Mouse (Mus musculus) layer of hippocampus, adult 8-10 months (tissue): Measurements from ENCODE around the gene Nebl. TPM values are rescaled to one million over a fixed set of nuclear protein-coding genes. Genes with fewer than 3 reads are reported as not detected.
A peak's percentile ranks its signal among the peaks of the same experiment; 100 is the strongest.

Experiments
- DNase-seq, 2 experiments: peaks; one replicate each; pipeline ENCODE4 v3.0.0; 2022; ENCODE audit warnings: low spot score in 2 of 2
- total RNA-seq, 4 experiments: library from RNA; stranded (reverse); gene quantifications; 2 replicates each; pipeline ENCODE4 v1.2.4; 2022

Nebl gene
- total RNA-seq, 4 experiments from 2014 or later: 128 to 142 (median 137) TPM

DNA sequence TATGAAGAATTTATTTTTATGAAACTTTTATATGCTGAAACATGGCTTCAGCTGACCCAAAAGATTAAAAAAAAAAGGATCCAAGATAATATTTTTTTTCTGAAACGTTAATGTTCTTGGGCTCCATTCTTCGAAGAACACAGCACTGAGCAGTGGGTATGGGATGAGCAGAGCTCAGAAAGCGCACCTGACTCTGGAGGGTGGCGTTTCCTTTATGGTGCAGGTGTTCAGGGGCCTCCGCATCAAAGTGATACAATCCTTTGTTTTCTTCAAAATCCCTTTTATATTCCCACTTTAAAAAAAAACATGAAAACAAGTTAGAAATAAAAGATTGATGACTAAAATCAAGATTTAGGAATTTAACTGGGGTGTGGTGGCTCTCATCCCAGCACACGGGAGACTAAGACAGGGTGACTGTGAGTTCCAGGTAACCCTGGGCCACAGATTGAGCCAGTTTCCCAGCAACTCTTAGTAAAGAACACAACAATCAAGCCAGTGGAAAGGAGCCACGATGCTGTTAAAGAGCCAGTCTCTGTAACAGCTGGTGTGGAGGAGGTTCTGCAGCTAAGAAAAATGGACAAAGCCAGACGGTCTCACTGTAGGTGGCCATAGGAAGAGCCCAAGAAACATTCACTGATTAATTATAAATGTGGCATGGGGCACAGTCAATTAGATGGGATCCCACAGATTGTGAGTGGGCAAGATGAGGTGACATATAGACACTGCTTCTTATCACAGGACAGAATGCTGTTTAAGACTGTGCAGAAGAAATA, 317.6 kb downstream of the Nebl start:
- peak; percentile 40 to 44 for DNase-seq

DNA sequence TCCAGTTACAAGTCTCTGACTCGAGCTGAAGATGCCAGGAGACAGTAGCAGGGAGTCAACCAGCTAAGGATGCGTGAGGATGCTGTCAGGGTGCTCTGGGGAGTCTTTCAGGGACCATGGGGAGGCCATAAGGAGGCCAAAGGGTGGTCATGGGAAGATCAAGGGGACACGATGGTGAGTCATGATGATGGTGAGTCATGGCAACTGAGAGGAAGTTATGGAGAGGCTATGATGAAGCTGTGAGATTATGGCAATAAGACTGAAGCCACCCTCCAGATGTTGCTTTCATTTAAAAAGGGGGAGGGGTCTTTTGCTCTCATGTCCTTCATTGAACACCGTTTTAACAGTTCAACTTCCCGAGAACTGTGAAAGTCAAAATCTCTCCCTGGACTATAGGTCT, 322.0 kb downstream of the Nebl start:
- DNase-seq: no peak

DNA sequence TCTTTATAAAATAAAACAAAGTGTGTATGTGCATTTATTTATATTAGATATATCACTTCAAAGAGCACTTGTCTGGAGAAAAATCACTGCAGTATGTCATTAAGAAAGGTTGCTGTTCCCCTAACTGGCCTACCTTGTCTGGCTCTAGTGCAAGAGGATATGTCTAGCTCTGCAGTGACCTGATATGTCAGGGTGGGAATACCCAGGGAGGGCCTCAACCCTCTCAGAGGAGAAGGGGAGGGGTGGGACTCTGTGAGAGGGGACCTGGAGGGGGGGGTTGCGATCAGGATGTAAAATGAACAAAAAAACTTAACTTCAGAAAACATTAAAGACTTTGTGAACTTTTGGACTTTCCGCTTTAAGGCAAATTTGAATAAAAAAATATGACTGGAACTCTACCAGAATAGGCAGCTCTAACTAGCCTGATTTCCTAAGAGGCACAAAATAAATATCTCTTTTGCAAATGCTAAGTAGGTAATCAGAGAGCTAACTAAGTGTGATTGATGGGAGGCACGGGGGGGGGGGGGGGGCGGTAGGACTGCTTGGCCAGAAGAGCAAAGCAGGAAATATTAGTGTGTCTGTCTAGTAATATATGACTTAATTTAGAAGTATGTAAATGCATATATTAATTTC, 325.2 kb downstream of the Nebl start:
- DNase-seq: no peak

DNA sequence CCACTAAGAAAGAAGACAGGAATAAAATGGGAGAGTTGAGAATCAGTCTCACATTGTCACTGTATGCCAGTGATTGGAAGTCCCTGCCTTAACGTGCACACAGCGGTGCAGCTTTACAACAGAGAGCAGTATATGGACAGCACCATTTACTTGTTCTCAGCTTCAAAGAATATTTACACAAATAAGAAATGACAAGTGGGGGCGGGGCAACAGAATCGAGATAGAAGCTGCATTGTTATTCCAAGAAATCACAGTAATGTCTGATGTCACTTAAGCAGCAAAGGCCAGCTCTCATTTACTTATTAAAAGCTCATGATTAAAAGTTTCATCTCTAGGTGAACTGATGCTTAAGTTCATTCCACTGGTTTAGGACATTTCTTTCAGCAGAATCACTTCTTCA, 328.8 kb downstream of the Nebl start:
- DNase-seq: no peak

DNA sequence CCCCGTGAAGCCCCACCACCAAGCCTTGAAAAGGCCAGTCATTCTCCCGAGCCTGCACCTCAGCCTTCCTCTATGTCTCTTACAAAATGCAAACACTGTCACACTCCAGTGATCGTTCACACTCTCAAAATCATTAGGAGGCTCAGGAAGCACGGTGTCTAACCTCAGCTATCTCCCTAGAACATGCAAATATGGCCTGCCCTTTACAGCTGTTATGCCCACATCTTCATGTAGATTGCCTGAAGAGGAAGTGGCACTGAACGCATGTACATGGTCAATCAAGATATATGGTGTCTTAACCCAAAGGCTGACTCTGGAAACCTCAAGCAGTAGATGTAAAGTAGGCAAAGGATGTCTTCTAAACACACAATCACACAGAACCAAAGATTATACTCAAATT, 335.0 kb downstream of the Nebl start:
- DNase-seq: no peak

DNA sequence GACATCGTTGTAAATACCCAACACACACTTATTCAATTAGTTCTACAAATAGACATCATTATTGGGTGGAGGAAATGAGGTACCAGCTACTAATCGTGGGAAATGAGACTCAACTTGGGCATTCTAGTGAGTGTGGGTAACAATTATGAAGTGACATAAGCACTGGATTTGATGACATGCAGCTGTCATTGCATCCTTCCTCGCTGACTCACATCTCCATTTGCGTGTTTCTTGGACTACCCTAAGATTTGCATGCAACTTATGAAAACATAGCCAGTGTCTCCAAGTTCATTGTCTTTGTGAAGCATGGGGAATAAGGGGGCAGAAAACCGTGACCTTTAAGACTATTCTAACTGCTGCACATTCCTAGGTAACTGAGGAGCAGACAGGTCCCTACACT, 339.9 kb downstream of the Nebl start:
- DNase-seq: no peak

DNA sequence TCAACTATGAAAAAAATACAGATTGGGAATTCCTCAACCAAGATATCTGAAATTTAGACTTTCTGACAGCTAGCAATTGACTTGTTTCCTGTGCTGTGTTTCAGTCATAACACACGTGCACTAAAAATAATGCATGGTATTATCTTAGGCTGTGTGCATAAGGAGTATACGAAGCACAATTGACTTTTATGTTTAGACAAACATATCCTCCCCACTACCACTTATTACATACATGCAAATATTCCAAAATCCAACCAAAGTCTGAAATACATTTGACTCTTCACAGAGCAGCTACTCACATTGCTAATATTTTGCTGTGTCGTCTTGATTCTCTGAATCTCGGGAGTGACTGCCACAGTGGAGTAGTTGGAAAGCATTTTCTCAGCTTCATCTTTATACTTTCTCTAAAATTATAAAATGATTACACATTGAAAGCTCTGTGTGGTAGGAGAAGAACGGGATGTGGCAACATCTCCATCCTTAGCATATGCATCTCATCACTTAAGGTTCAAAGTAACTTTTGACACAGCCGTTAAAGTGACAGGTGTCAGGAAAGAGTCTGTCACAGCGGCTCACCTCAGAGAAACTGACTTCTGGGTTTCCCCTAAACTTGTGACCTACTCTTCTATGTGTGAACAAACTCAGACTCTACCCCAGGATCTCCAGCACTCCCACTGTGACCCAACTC, 340.6 kb downstream of the Nebl start:
- DNase-seq: no peak

DNA sequence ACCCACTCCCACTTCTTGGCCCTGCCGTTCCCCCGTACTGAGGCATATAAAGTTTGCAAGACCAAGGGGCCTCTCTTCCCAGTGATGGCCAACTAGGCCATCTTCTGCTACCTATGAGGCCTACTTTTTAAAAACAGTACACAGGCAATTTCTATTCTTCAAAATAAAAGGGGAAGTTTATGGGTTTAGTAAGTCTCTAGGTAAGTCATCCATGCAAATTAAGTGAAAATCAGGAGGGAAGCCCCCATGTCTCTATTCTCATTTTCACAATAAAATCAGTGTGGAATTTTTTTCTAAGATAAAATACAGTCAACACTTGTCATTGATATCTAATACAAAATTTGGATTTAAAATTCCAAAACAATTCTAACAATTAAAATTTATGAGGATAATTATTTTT, 341.4 kb downstream of the Nebl start:
- DNase-seq: no peak

DNA sequence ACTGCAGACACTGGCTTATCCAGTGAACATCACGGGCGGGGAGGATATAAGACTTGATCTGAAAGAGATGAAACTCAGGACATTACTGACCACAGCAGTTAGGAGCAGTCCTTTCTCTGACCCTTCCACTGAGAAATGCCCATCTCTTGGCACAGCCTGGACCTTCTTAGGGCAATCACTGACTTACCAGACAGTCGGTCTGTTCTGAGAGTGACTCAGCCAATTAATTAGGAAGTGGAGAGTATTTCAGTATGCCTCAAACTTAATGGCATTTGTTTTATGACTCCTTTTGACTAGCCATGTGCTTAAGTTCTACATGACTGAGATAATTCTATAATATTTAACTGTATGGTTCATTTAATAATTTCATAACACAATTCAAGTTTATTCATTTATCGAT, 341.9 kb downstream of the Nebl start:
- DNase-seq: no peak

DNA sequence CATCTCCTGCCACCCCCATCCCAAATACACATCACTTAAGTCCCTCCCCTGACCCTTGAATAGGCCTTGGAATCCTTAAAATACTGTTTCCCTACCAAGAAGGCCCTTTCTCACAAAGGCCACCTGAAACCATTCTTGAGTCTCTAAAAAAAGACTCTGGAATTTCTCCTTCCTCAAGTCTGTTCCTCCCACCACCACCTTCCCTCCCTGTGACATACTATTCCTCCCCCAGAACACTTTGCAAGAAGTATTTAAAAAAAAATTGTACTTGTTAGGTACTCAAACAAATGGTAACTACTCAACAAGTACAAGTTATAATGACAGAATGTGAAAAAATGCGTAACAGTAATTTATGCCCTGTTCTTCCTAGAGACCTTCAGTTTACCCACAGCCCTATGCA, 349.0 kb downstream of the Nebl start:
- DNase-seq: no peak

DNA sequence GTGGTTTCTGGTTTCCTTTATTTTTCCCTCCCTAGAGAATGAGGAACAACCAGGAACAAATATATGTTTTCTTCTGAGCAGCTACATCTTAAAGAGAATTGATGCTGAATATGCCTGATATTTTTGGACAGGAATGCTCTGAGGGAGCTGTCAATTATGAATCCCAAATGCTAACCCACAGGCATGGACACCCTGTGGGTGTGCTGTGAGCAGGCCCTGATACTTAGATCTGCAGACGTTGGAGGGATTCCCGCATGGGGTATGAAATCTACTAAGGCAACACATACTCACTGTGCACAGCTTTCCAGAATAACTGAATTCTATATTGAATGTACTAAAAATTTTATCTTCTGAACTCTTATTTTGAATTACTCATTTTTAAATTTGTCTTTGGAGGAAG, 355.3 kb downstream of the Nebl start:
- no peak for DNase-seq

DNA sequence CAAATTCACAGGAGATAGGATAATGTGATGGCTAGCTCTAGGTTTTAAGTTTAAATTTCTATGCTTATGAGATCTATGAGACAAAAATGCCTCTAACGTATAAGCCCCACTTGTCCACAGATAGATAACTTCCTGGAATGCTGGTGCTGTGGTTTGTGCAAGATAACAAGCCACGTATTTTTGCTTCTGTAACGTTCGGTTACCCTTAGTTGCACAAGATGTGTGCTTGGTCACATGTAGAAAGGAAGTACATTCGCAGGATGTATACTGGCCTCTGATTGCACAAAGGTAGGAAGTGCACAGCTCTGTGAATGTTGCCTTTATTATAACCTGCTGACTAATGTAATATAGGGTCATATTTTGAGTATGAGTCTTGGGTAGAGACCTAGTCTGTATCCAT, 365.6 kb downstream of the Nebl start:
- no peak for DNase-seq

DNA sequence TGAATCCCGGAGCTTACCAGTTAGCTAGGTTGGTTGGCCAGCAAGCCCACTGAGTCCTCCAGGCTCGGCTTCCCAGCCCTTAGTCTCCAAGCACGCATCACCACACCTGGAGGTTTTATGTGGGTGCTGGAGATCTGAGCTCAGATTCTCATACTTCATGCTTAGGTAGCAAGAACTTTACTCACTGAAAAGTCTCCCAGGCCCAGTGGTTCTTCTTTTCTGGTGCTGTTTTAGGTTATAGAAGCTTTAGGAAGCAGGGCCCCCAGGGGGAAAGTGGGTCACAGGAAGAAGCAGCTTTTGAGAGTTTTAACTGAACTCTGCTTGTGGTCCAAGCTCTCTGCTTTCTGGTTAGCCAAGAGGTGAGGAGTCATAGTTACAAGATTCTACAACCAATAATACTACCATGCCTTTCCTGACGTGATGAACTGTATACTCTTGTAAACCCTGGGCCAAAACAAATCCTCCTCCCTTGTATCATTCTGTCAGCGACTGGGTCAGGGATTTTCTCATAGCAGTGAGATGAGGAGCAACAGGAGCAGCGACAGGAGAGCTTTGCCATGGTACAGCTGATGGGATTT, 366.2 kb downstream of the Nebl start:
- DNase-seq: no peak

DNA sequence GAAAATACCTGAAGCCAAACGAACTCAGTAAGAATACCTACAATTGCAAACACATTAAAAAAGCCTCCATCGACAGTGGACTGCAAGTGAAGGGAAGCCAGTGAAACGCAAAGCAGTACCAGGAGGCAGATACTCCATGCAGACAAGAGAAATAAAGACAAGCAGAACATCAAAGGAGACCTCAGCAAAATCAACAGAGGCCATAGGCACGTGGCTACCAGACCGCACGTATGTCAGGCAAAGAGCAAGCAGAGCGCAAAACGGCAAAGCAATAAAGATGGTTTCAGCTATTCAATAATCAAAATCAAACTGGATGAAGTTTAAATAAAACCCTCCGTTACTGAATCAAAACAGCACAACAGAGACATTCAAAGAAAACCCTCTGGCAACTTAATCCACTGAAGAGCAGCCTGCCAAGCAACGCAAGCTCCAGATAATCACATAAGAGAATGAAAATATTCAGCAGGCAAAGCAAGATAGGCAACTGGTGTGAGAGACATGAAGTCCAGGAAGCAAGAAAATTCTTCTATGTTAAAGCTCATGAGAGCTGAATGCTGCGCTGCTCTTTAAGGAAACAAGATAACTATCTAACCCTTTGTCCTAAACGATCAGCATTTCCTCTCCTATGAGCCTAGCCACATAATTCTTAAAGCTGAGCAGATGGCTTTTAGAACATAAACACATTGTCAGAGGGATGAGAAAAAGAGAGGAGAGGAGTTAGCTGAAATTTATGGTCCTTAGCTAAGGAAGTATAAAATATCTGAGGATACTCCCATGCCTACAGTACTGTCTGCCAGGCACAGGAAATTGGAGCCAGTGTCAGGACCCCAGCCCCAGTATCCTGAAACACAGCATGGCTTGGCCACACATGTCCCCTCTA, 367.7 kb downstream of the Nebl start:
- no peak for DNase-seq

DNA sequence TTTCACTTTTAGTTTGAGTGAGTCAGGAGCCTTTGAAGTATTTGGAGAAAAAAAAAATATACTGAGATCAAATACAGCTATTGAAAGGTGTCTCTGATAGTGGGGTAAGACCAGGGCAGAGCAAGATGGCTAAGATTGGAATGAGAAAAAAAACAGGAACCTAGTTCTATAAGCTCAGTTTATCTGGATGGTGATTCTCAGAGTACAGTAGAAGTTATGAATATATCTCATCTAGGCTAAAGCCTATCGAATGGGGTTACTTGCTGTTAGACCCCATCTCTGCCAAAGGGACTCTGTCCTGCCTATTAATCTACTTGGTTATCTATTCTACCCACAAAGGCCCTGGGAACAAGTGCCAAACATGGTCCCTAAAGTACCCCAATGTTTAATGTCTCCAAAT, 369.1 kb downstream of the Nebl start:
- DNase-seq: no peak

DNA sequence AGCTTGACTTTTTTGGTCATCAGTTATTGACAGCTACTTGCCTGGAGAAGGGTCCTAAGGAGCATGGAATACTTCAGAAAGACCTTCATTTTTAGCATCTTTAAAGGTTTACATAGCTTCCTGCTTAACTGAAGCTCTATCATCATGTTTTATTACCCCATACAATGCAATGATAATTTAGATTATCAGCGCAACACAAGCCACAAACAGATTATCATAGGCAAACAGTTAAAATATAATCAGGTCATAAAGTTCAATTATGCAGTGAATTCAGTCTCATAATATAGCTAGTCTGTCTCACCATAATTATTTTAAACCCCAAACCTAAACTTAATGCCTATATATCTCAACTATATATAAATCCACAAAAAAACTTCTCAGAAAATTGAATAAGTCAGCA, 386.6 kb downstream of the Nebl start:
- DNase-seq: no peak

DNA sequence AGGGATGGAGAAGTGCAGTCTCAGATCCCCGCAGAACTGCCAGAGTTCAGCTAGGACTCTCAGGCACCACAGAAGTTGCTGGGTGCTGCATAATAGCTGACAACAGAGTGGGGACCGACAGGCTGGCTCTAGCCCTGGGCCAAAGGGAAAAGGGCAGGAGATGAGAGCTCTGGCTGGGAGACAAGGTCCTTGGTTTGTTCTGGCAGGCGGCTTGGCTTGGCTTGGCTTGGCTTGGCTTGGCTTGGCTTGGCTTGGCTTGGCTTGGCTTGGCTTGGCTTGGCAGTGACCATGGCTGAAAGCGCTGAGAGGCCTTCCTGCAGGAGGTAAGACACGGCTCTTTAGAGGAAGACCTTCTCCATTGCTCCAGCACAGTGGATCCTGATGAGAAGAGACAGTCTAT, 395.8 kb downstream of the Nebl start:
- DNase-seq: peak; percentile 13 to 25

DNA sequence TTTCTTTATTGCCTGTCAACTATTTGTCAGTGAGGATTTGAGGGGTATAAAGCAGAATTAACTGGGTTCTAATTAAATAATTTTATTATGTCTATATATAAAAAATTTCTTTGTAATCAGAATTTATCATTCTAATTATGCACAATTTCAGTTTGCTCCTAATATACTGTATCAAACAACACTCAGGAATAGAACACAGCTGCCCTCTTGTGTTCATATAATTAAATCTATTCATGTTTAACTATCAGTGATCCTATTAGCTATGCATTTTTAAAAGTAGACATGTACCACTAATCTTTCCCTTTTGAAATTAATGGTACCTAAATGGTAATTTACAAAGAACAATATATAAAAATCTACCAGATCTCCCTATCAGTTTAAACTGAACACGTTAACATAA, 404.7 kb downstream of the Nebl start:
- DNase-seq: no peak

DNA sequence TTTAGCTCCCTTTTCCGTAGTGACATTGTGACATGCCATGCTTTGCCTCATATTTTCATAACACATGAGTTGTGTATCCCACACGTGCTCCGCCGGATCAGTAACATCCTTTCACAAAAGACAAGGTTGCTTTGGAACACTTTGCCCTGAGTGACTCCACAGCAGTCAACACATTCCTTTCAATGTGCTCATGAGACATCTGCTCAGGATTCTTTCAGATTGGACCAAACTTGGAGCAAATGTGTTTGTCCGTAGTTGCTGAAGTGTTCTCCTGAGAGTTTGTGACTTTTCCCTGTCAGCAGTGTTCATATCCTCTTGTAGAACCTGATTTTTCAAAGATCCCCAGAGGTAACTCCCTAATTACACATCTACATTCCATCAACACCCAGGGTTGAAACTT, 414.4 kb downstream of the Nebl start:
- DNase-seq: no peak

DNA sequence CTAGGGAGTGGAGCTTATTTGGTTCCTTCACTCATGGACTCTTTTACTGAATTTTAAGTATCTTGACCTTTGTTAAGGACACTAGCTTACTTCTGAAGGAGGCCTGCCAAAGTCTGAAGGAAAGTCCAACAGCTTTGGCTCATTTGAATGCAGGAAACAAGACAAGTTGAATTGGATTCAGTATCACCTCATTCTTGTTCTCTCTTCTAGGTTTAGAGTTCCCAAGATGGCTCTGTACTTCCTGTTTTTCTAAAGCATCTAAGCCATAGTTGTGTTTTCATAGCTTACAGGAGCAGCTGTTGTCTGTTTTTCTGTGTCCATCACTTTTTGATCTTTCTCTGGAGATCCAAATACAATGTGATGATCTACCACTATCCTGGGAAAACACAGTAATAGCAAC, 429.9 kb downstream of the Nebl start:
- no peak for DNase-seq

DNA sequence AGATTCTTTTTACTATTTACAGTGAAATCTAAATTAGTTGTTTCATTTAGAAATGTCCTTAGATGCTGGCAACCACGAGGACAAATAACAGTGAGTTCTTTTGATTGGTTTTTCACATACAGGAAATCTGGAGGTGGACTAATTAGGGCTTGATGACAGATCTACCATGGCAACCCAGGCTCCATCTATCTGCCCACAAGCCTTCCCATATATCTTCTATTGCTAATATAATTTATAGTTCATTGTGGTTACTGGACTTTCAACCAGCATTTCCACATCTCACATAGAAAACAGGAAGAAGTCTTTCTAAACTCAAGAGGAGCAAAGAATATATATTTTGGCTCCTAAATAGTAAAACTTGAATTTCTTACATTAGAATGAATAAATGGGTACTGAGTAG, 433.8 kb downstream of the Nebl start:
- no peak for DNase-seq
